Mouse (Mus musculus) ES-Bruce4 (cell line): Measurements from ENCODE around the gene Sf3a3.

Experiments used
- EP300 ChIP-seq: IDR thresholded peaks from 2 replicates; pipeline ENCODE4 v1.6.1; 2011; ENCODE audit warnings: low read depth, low read length; ENCODE audit not compliant: insufficient read depth
- POLR2A ChIP-seq: IDR thresholded peaks from one replicate; pipeline ENCODE4 v1.8.1; 2011; ENCODE audit warnings: low read length; ENCODE audit not compliant: insufficient read depth

DNA sequence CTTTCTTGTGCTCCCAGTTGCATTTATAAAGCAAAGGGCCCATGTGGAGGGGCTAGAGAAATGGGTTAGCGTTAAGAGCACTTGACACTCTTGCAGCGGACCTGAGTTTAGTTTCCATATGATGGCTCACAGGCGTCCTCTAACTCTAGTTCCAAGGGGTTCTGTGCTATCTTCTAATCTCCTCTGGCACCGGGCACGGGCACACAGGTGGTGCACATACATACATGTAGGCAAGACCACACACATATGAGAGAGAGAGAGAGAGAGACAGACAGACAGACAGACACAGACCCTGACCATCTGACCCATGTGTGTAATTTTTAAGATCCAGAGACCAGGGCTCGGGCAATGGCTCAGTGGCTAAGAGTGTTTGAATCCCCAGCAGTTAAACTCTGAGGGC, 59.4 kb downstream of the Sf3a3 start:
- TF ChIP-seq POLR2A (no peak), EP300 (no peak)
